Mouse (Mus musculus) spleen, embryonic (tissue): ENCODE results near the gene Zfp975.
"Not testable (repeated sequence)": the region's sequence is repeated elsewhere in the genome, so short reads cannot be mapped to it uniquely, and the experiment has no call there.

Experiments used
- CTCF ChIA-PET: fragments of 350-600 bp; sonication (Branson Sonifier 250); formaldehyde crosslinking; loops from one replicate; lab custom pipeline; 2022; lab: Charles Lee

The Zfp975 gene

DNA sequence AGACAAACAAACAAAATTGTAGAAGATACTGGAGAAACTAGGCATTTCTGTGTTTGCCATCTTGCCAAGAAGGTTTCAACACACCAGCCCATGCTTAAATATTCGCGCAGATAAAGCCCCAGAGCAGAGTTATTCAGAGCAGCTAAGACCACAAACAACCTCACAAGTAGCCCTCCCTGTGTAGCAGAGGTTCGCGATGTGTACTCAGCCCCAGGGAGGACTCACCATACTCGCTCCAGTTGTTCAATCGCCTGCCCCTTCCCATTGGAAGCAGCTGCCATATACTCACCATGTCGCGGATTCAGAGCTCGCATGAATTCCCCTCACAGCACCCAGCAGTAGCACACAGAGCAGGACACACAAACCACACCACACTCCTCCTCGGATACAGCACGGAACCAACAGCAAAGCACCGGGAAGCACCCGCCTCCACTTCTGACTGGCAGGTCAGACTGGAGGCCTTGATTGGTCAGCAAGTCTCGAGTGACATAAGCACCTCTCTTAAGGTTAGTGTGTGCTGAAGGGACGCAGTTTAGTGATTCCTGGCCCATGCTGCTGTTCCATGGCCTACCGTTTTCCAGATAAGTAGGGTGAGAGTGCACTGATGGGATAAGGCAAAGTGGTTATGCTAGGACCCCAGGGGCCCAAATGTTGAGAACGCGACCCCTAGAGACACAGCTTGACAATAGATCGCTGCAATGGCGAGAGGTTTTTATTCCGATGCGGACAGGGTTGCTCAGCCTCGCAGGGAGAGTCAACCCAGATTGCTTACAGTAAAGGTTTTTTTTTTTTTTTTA lies at the start of gene Zfp975:
Gene Zfp975 (minus strand): TSS at position 381 of the 797 bp plus-strand sequence.
- CTCF ChIA-PET: not testable (repeated sequence)

DNA sequence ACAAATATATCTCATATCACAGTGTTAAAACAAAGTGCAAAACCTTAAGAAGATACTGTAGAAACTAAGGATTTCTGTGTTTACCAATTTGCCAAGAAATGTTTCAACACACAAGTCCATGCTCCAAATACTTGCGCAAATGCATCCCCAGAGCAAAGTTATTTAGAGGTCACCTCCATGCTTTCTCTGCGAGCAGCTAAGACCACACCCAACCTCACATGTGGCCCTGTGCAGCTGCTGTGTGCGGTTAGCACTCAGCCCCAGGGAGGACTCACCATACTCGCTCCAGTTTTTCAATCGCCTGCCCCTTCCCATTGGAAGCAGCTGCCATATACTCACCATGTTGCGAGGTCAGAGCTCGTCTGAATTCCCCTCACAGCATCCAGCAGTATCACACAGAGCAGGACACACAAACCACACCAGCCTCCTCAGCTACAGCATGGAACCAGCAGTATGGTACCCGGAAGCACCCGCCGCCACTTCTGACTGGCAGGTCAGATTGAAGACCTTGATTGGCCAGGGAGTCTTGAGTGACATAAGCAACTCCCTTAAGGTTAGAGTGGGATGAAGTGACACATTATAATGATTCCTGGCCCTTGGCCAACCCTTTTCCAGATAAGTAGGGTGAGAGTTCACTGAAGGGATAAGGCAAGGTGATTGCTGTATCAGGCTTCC lies 46.1 kb upstream of the Zfp975 start:
- CTCF ChIA-PET: no interaction called here

- CTCF ChIA-PET: not testable (repeated sequence)
Observed at GRCm38 (mm10) chr7:42726917-42727316, 34.4 kb upstream of the Zfp975 start, which contains the start of gene Gm17067. Gm17067 (minus strand) TSS chr7:42727017.

GRCm38 (mm10) chr7:42693251-42693650 lies 709 bp upstream of the Zfp975 start:
- CTCF ChIA-PET: not testable (repeated sequence)

- CTCF ChIA-PET: not testable (repeated sequence)
Observed at GRCm38 (mm10) chr7:42680081-42680480, 12.5 kb downstream of the Zfp975 start.

DNA sequence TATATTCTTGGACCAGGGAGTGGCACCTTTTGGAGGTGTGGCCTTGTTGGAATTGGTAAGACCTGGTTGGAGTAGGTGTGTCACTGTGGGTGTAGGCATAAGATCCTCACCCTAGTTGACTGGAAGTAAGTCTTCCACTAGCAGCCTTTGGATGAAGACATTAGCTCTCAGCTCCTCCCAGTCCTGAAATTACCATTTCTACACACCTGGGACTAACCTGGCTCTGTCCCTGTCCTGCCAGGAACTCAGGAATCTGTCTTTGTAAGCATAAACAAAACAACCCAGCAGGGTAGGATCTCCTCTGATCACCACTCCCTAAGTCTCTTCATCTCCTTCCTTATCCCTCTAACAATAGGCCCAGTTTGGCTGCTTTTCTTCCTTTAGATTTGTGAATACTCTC lies 12.9 kb downstream of the Zfp975 start:
- CTCF ChIA-PET: not testable (repeated sequence)

- CTCF ChIA-PET: not testable (repeated sequence)
Observed at GRCm38 (mm10) chr7:42660140-42660539, 32.4 kb downstream of the Zfp975 start.

DNA sequence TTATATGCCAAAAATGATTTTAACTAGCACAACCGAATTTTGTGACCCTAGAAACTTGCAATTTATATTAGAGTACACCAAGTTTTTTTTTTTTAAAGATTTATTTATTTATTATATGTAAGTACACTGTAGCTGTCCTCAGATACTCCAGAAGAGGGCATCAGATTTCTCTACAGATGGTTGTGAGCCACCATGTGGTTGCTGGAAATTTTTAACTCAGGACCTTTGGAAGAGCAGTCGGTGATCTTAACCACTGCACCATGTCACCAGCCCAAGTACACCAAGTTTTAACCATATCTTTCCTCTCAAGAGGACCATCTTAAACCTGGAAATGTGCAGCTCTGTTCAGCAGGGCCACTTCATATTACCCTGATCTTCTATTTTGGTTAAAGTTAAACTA lies 37.3 kb downstream of the Zfp975 start:
- CTCF ChIA-PET: not testable (repeated sequence)

- CTCF ChIA-PET: not testable (repeated sequence)
Observed at GRCm38 (mm10) chr7:42643120-42643620, 49.4 kb downstream of the Zfp975 start.

- CTCF ChIA-PET: not testable (repeated sequence)
Observed at GRCm38 (mm10) chr7:42642152-42643115, 50.1 kb downstream of the Zfp975 start, which contains the start of gene Zfp976. Zfp976 (minus strand) TSS chr7:42642588.

DNA sequence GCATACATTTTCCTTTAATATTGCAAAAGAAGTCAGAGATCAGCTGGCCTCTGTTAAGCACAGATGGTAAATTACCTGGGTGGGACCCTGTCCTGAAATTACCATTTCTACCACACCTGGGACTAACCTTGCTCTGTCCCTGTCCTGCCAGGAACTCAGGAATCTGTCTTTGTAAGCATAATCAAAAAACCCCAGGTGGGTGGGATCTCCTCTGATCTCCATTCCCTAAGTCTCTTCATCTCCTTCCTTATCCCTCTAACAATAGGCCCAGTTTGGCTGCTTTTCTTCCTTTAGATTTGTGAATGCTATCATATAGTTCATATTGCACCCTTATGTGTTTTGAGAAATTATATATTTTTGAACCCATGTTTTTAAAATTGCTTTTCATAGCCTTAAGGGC lies 61.5 kb downstream of the Zfp975 start:
- CTCF ChIA-PET: not testable (repeated sequence)
